Mouse (Mus musculus): Measurements from ENCODE around the gene Gramd1b.

Gramd1b gene

DNA sequence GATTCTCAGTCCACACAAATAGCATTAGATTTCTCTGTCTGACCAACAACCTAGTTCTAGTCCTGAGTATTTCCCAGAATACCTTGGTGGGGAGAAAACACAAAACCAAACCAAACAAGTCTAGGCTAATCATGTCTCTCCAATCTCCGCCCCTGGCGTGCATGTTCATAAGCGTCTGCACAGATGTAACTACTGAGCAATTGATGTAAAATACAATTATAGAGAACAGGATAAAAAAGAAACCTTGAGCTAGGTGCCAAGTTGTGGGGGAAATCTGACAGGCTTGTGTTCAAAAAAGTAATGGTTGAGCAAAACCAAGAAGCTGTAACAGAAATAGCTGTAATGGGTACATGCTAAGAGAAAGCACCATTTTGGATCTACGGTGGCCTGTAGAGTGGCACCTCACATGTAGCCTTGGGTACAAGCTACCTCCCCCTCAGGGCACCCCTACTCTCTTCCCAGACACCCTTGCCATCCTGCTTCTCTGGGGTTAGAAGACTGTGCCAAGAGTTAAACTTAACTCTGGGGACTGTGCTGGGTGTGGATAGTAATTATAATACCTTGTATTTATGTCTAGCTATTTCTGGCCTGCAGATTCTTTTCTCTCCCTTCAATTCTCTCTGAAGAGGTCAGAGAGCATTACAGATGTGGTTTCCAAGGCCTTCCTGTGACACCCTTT, 174.3 kb downstream of the Gramd1b start:
- no peak for DNase-seq

DNA sequence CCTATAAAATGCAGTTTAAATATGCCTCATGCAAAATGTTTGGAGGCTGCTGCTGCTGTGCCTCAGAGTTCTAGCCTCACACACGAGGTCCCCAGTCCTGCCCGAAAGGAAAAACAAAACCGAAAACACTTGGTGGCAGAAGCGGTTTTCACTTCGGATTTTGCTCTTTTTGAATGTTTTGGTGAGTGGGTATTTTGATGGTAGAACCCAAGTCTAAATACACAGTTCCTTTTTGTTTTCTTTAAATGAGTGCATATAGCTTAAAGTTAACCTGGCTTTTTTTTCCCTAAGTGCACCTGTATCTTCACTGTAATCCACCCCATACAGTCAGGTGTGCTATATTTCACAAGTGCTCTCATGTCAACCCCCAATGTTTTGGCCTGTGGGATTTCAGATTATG, 174.8 kb downstream of the Gramd1b start:
- no peak for DNase-seq

DNA sequence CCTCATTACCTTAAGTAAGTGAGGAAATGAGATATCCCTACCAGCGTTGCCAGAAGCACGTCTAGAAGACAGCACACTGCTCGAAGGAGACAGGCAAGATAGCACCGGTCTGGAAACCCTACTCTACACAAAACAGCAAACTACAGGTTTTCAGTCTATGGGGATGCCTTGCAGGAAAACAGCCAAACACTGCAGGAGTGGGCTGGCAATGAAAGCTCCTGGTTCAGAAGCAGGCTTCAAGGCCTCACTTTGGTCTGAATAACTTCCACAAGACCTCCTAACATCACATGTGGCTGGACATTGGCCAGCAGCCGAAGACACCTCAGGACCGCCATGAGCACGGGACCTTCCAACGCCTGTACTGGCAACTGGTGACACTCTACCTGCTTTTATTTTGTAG, 175.8 kb downstream of the Gramd1b start:
- DNase-seq = no peak

DNA sequence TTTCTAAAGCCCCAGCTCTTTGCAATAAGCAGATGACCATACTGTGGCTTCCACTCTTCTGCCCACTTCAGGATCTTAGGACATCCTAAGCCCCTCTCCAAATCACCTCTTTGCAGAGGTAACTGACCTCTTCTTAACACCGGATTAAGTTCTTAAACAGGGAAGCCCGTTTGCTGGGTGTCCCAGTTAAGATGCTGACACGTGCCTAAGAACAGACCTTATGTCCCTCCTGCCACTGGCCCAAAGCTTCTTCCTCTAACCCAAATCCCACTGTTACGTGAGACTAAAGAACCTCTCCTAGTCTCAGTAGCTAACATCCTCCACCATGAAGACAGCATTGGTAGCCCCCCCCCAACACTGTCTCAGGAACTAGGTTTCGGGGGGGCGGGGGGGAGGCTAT, 177.6 kb downstream of the Gramd1b start:
- no peak for DNase-seq

DNA sequence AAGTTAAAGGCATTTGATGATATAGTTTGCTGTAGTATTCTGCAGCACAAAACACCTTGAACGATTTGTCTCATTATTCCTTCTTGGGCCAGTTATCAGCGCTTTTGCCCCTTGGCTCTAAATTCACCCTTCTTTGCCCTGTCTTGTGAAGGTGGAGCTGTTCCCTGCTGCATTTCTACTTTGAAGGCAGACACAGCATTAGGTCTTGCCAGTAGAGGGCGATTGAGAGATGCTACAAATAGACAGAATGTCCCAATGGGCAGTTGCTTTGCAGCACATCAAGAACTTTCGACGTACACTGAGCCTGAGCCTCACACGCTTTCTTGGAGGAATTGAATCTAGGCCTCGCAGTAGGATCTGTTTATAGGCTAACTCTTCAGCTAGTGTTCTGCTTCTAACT, 180.5 kb downstream of the Gramd1b start:
- DNase-seq = peak in 1 of 2 experiments; percentile 45

DNA sequence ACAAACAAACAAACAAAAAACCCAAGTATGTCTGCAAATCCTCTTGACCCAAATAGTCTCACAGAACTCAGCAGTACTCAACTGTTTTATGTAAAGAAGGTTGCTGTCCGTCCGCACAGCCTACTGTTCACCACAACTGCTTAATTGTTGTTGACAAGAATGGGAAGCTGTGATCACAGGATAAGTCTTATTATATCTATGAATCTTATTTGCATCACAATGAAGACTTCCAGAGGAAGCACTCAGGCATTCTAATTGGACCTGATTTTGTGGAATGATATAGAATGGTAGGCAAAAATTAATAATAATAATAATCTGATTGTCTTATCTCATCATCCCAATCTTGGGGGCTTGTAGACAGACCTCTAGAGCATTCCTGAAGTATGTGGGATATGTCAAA, 181.1 kb downstream of the Gramd1b start:
- DNase-seq = no peak

DNA sequence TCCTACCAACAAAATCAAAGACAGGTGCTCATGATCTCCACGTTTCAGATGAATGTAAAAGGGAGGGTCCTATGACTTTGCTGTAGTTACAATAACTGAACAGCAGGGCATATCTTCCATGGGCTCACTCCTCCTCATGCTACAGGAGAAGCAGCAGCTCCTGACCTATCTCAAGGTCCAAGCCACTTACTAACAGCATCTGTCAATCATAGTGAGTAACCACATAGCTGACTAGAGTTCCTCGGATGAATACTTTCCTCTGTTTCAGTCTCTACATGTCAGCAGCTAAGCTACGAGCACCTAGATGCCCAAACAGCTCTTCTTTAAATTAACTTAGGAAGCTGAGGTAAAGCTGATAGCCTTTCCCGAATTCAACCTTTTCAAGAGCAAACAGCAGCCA, 181.6 kb downstream of the Gramd1b start:
- no peak for DNase-seq

DNA sequence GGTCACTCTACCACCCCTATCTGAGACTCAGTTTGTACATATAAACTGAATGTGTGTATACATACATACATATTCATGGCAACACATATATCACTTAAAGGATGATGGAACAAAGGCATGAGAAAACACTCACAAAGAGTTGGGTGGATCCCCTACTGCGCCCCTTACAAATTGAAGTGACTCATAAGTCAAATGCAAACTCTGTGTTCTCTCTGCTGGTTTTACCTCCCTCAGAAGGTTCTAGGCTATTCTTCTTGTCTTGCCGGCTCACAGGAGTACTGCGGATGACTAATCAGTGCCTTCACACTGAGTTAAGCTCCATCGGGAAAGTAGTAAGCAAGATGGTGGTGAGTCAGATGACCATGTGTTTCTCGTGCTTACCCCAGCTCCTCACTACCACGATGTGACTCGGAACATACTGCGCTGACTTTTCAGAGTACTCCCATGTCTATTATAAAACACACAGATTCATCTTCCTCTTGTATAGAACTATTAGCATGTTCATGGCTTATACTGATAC, 182.4 kb downstream of the Gramd1b start:
- no peak for DNase-seq

DNA sequence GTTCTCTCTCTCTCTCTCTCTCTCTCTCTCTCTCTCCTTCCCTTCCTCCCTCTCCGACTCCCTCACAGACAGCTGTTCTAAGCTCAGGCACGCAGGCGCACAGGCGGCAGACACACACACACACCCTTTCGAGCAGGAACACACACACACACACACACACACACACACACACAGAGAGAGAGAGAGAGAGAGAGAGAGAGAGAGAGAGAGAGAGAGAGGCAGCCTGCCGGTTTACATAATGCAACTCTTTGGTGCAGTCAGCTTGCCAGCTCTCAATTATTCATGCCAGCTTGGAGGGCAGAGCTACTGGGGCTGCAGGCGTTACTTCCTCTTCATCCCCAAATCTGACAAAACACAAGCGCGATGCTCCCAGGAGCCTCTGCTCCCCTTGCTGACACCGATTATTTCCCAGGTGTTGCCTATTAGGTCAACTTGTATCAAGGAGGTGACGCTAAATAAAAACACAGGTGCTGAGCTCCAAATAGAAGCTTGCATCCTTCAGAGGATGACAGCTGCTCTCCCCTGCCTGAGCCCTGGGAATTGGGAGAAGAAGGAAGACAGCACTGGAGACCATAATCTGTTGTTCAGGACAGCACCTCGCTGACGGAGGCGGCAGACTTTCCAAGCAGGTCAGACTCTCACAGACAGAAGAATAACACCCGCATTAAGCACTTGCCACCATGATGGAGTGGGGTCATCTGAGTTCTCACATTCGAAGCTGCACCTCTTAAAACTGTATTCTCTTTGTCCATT, 184.8 kb downstream of the Gramd1b start:
- peak in 1 of 2 experiments; percentile 31 for DNase-seq

DNA sequence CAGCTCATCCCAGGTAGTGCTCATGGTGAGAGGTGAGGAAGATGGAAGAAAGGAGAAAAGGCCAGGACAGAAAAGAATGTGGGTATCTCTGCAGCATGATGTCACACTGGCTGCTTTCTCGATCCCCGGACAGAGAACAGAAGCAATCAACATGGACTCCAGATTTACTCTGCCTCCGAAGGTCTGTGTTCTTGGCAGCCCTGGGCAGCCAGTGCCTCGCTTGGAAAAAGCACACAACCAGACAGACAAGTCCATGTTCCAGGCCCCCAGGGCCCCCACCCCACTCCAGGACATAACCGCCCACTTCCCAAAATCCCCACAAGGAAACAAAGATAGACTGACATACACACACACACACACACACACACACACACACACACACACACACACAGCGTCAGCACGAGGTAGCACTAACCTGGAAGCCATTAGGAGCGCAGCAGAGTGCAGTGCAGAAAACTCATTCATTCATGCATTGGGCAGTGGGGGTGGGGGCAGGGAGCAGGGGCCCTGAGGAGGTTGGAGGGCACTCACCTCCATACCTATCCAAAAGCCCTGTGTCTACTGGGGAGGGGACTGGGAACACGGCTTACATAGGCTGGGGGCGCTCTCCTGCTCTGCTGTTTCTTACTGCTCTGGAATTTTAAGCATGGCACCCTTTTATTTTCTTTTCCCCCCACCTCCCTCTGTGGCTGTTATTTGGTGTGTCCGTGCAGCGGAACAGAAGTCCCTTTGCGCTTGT, 185.5 kb downstream of the Gramd1b start:
- DNase-seq = no peak

DNA sequence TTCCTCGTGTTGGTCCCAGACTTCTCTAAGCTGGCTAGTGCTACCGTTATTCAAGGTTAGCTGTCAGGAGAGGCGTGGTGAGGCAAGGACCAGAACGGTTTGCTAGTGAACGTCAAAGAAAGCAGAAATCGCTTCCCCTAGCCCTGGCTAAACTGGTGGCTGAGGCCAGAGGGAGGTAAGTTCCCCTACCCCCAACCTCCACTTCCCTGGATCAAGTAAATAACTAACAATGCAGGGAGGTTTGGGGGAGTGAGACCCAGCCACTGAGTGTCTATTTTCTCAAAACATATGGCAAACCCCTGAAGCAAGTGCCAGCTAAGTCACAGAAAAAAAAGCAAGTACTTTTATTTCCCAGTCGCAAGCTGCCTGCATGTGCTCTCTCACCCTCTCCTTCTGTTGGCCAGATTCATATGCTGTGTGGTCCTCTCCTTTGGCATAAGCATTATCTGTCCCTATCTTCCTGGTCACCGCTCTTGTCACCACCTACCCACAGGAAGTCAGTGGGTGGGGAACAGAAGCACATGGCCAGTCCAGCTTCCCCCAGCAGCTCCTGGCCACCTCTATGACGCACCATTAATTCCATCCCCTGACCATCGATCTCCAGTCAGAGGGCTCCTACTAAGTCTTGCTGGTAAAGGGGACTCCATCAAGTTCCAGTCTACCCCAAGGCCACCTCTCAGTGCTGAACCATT, 186.2 kb downstream of the Gramd1b start:
- no peak for DNase-seq

DNA sequence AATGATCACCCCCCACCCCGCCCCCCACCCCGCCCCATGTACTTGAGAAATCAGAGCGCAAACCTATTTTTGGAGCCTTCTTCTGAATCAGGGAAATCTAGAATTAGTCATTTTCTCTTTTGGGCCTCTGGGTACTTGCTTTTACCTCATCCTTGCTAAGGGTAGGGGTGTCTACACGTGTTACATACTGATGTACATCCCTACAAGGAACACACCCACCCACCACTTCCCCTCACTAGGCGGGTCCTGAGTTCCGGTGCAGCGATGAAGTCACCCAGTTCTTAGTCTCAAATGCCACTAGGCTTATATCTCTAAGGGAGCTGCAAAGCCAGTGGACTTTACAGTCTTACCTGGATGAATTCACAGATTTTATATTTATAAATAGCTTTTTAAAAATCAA, 187.4 kb downstream of the Gramd1b start:
- no peak for DNase-seq

DNA sequence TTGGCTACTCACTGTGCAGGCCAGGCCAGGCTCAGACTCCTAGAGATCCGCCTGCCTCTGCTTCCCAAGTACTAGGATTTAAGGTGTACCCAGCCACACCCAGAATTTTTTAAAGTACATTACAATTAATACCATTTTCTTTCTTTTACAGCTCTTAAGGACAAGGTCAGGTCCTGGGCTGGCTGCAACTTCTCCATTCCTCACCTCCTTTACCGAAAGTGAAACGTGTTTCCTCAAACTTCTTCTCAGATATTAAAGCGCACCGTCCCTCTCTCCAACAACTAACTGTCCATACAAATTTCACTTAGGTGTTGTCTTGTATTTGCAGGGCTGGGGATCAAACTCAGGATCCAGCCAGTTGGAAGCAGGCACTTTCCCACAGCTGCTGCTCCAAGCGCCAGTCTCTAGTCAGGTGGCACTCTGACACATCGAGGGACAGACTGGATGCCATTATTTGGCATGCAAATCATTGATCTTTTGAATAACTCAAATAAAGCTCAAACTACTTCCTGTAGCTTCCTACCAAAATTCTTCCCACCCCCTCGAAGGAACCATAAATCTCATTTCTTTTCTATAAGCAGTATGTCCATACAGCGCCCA, 188.0 kb downstream of the Gramd1b start:
- no peak for DNase-seq

DNA sequence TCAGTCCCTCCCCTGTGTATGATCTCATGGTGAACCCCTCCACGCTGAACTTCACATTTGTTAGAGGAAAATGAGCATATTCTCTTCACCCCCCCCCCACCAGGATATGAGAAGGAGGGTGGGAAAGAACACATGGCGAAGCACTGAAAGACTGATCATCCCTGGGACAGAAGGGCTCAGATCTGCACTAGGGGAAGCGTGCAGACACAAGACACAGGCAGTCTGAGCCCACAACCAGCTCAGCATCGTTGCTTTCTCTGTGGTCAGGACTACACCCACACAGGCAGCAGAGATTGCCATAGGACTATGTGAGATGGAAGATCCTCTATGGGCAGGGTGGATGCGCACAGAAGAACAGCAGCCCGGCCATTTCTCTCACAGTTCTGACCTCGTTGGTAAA, 189.1 kb downstream of the Gramd1b start:
- no peak for DNase-seq

DNA sequence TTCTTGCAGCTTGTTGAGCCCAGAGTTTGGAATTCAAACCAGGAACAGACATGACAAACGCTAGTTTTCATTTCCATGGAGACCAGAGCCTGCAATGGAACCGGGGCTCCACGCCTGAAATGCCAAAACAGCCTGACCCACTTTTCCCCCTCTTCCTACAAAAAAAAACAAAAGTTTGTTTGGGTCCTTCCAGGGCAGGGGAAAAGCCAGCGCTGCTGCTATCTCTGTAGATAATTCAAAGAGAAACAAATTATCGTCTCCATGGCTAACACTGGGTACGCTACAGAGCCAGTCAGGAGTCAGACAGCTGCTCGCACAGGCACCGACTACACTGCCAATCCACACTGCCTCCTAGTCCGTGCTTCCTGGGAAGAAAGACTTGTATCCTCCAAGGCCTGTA, 191.6 kb downstream of the Gramd1b start:
- DNase-seq = no peak

DNA sequence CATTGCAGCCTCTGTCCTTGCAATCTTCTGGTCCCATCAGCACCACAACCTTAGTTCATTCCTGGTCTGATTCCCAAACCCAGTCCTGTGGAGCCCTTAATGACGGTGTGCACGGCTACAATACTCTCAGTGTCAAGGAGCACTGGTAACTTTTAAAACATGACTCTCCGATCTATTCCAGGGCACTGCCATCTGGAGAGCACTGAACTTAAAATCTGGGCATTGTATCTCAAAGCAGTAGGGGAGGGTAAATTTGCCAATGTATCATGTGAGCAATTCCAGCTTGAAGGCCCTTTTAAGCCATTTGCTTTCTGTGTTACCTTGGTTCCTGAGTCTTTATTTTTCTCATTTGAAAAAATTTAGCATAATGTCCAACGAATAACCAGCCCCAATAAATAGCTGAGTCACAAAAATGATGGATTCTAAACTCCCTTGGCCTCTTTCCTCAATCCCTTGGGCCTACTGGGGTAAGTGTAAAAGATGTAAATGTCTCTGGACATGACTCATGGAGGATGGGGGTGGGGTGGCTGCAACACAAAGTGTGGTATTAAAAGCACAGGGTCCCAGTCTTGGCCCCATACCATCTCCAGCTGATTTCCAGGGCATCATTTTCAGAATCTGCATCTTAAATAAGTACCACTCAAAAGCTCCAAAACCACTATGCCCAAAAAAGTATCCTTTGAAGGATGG, 193.9 kb downstream of the Gramd1b start:
- DNase-seq = no peak

DNA sequence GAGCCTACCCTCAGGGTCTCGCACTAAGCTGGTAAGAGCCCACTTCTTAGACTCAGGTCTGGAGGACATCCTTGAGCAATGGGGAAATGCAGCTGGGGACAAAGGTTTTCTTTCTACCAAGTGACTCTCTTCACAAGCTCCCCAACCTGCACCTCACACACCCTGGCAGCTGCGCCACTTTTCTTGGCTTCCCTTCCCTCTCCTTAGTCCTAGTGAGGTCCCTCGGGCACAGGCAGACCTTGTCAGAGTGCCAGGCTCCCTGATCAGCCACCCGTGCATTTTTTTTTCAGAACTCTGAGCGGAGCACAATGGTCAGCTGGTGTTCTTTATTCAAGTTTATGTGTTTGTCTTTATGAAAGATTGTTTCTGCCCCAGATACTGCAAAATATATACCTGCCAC, 194.5 kb downstream of the Gramd1b start:
- peak in 1 of 2 experiments; percentile 40 for DNase-seq

DNA sequence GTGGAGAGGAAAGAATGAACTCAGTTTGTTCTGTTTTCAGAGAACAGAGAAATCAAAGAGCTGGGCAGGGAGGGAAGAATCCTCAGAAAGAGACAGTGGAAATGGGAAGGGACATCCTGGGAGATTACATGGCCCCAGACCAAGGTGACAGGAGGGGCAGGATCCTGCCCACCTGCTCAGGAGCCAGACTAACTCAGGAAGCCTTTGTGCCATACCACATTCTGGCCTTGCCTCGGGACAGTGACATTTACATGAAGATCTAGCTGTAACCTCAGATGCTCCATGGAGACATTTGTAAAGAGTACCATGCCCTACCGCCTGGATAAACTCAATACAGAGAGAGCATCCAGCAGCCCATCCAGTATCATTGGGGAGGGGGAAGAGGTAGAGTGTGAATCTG, 196.6 kb downstream of the Gramd1b start:
- DNase-seq = no peak

DNA sequence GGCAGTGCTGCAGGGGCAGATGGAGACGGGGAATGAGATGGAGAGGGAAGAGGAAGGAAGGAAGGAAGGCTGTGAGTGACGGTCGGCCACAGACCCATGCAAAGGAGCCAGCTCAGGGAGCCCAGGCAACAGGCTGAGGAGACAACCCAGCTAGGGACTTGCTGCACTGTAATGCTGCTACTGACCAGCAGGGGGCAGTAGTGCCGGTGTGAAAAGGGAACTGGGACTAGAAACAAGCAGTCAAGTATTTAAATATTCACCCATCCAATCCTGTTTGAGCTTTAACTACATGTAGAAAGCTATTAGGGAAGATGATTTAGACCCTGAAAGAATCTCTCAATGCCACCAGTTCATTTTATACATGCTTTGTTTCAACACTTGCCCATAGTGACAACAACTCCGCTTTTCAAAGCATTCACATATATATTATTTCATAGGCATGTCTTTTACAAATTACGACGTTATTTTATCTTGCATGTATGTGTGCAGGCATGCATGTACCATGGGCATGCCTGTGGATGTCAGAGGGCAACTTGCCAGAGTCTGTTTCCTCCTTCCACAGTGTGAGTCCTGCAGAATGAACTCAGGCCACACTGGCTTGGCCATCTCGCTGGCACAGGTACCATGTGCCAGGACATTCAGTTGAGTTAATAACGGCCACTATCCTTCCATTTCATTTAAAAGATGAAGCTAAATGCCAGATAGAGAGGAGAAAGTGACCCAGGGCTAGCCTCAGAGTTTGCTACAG, 197.4 kb downstream of the Gramd1b start:
- DNase-seq = peak; percentile 57 to 68

DNA sequence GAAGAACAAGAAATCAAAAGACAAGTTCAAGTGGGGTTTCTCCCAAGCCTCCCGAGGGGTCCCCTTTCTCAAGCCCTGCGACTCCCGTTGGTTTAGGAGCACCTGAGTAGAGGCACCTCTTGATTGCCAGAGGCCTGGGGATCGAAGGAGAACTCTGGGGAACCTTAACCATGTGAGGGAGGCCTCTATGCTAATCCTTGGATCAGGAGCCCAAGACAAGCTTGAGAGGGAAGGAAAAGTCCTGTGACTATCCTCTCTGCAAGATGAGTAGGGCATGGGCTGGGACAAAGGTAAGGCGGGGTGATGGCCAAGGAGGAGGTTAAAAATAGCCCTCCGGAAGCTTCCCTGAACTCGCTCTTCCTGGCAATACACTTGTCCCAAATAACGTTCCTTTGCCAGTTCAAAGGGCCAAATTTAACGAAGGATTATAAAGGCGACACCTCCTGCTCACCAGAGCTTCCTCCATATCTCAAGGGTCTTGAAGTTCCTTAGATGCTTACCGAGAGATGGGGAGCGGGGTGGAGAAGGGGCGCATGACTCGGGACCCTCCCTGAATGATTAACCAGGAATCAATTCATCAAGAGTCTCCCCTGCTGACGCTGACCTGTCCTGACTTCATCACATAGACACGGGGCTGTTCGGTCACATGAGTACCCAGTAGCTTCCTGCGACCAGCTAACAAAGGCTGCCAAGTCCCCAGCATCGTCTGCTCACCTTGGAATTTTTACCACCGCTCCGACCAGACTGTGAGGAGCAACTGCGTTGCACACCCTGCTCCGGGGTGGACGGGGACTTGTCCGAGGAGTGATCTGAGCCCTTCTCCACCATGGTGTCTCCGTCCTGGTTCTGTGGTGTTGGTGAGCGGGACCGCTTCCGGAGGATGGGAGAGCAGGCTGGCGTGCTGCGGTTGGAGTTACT, 198.2 kb downstream of the Gramd1b start:
- no peak for DNase-seq

All from lung, adult 18-20 months (tissue).